Mouse (Mus musculus): Measurements from ENCODE around the gene Nudcd3.

The Nudcd3 gene

DNA sequence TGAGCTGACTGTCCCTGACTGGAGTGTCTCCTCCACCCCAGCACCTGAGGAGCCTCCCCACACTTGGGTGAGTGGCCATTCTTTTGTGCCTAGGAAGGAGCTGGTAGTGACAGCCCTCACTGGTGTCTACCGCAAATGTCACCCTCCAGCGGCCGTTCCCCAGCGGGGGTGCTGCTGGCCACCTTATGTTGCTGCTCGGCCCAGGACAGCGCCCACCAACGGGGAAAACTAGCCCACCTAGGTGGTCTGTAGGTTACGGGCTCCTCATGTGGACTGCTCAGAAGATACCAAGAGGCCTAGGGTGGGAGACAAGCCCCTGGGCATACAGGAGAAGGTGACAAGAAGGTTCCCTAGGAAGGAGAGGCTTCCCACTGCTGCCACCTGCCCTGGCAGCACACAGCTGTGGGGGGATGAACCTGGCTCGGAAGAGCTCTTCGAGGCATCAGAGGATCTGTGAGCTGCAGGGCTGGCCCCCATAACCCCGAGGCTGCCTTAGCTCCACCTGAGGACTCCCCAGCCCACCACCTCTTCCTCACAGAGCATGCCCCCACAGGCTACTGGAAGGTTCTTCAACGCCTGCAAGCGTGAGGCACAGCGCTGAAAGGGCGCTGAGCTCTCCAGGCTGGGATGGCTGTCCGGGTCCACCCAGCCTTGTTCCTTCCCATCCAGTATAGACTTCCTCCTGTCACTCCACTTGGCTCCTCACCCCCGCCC is 136.6 kb downstream of the Nudcd3 start:
- no peak for DNase-seq (ENCODE audit: low read depth in 2 of 2, low spot score in 2 of 2)

DNA sequence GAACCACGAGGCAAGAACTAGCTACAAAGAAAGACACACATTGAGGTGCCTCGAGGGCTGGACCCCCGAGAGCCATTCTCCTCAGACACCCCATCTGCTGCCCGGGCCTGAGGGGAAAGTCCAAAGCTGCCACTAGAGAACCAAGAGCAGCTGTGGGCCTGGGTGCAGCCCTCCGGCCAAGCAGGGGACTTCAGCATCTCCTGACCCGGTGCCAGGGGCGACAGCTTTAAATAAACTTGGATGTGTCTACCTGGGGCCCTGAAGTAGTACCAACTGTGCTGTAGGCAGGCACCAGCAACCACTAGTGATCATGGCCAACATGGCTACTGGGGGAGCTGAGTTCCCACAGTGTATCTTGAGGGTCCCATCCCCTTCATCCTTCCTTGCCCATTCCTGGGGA is 137.2 kb downstream of the Nudcd3 start:
- no peak for DNase-seq (ENCODE audit: low read depth in 2 of 2, low spot score in 2 of 2)

DNA sequence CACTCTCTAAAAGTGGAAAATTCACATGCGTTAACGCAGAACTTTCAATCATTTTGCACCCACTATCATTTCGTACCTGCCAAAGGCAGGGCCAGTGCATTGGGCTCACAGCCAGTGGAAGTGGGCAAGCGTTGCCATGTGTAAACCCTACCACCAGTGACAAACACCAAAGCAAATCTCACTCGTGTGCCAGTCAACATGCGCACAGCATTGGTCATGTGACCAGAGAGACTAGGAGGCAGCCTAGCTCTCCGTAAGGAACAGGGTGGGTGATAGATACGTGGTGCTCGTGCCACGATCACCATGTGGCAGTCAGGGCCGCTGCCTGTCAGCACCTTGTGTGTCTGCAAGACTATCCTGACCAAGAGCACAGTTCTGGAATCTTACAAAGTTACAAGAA is 137.9 kb downstream of the Nudcd3 start:
- no peak for DNase-seq (ENCODE audit: low read depth in 2 of 2, low spot score in 2 of 2)

DNA sequence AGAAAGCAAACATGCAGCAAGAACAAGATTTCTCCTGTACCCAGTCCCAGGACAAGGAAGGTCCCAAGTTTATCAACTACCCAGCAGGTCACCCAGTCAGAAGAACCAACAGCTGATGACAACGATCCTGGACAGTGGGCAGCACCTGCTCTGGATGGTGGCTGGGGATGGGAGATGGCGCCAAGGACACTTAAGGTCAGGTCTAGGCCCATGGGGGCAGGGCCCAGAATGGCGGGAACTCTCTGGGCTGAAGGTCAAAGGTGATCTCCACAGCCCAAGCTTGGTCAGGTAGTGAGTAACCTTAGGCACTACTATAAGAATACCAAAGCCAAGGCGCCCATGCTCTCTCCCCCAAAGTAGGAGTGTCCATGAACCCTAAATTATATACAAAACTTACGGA is 138.3 kb downstream of the Nudcd3 start:
- no peak for DNase-seq (ENCODE audit: low read depth in 2 of 2, low spot score in 2 of 2)

DNA sequence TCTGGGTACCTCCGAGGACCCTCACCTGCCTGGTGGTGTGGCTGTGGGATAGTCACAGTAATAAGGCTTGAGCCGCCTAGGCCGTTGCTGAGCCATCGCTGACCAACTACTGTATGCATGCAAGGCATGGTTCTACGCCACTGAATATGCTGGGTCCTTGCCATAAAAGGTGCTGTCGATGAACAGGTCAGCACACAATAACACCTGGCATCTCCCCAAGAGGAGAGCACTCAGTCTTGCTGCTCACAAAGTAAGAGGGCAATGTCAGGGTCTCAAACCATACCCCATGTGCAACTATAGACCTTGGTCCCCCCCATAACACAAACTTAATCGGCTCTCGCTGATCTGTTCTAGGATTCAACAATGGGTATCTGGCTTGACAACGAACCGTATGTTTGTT is 141.1 kb downstream of the Nudcd3 start:
- DNase-seq (ENCODE audit: low read depth in 2 of 2, low spot score in 2 of 2) = no peak
